Mouse (Mus musculus) heart, postnatal 25 days (tissue): ENCODE results near the gene Nmb. TPM values are rescaled to one million over a fixed set of nuclear protein-coding genes. Genes with fewer than 3 reads are reported as not detected.
A peak's percentile ranks its signal among the peaks of the same experiment; 100 is the strongest.

Experiments
- DNase-seq: peaks from one replicate; pipeline ENCODE4 v3.0.0; 2022; ENCODE audit warnings: low spot score
- intact Hi-C: fragments of 180-260 bp; cut with DNase I; formaldehyde crosslinking; loops from one replicate; pipeline ENCODE4 v1.15.1; 2025
- total RNA-seq, 2 experiments: library from RNA; stranded (reverse); gene quantifications; 2 replicates each; pipeline ENCODE4 v1.2.3; 2021

Nmb gene
- total RNA-seq, 2 experiments from 2014 or later = 5.8 to 7.7 TPM

DNA sequence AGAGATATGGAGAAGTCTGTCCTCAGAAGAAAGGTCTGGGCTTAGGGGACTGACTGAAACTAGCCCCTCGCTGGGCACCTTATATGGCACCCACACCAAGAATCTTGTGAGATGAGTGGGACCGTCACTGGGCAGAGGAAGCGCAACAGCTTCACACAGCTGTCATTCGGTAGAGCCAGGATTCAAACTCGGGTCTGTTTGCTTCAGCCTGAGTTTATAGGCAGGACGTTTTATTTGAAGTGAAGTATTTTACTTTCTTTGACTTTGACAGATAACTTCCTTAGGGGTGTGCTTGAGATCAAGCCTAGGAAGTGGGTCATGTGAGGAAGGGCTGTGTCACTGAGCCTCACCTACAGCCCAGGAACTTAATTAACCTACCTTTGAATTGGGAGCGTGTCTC lies 39.4 kb downstream of the Nmb start:
- DNase-seq = no peak
- intact Hi-C loops = loop anchor here (10.0 kb wide), 1 partner anchor 479 kb away; the partner anchor contains the start of gene Rps17

DNA sequence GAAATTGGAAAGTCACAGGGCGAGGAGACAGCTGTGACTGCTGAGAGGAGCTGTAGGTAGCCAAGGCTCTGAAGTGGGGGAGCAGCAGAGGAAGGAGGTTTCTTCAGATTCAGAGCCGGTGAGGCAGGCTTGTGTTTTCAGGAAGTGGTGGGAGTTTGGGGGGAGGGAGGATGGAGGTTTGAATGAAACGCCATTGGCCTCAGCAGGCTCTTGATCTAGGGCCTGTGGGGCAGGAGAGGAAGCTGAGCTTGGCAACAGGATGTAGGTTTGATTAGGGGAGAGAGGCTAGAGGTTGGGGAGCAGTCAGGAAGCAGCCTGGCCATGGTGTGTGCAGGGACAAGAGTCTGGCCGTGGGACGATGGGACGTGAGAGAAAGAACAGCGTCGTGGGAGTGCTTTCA lies 40.0 kb downstream of the Nmb start:
- intact Hi-C loops = loop anchor here (5.0 to 10.0 kb wide), 2 partner anchors 197 to 480 kb away; partner anchors contain the start of gene Rps17
- no peak for DNase-seq

GRCm38 (mm10) chr7:80864151-80864550 lies 40.7 kb downstream of the Nmb start:
- intact Hi-C loops = loop anchor here (5.0 to 10.0 kb wide), 2 partner anchors 198 to 481 kb away; partner anchors contain the start of gene Rps17
- no peak for DNase-seq

DNA sequence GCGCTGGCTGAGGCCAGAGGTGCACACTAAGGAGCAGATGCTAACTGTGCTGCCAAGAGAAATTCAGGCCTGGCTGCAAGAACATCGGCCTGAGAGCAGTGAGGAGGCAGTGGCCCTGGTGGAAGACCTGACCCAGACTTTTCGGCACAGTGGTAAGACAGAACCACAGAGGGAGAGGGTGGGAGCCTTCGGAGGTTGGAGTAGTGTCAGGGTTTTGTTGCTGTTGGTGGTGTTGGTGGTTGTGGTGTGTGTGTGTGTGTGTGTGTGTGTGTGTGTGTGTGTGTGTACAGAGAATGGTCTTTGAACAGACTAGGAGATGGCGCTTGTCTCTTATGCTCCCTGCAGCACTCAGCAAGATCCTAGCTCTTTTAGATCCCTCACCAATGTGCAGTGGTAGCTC lies 41.4 kb downstream of the Nmb start:
- no peak for DNase-seq
- intact Hi-C loops = loop anchor here (5.0 to 10.0 kb wide), 2 partner anchors 199 to 481 kb away; partner anchors contain the start of gene Rps17

GRCm38 (mm10) chr7:80862475-80862874 lies 42.4 kb downstream of the Nmb start:
- intact Hi-C loops = loop anchor here (5.0 to 10.0 kb wide), 2 partner anchors 200 to 482 kb away; partner anchors contain the start of gene Rps17
- no peak for DNase-seq

DNA sequence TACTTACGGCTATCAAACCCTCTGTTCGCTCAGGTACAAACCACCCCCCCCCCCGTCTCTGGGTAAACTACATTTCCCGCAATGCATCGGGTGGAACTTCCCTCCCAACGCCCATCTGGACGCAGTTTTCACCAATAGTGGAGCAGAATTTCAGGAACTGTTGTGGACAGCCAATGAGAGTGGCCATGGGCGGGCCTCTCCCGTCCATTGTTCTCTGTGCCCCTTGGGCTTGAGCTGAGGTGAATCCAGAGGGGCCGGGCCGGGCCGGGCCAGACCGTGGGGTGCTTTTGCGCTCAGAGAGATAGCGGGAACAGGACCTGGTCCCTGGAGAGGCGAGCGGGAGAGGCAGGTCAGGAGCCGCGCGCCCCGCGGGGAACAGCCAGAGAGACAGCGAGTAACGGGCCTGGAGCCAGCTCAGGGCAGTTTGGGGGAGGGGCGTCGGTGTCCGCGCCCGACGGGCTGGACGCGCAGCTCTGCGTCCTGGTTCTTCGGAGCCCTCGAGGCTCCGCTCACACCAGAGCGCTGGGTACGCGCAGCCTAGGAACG lies 44.1 kb downstream of the Nmb start, which contains the start of gene Zscan2:
Gene Zscan2, plus strand, starts transcription at position 192 of the 546 bp plus-strand sequence.
- intact Hi-C loops = loop anchor here (5.0 to 10.0 kb wide), 2 partner anchors 201 to 484 kb away; partner anchors contain the start of gene Rps17
- DNase-seq = peak; percentile 87

GRCm38 (mm10) chr7:80860227-80860626 lies 44.6 kb downstream of the Nmb start:
- intact Hi-C loops = loop anchor here (5.0 to 10.0 kb wide), 2 partner anchors 202 to 485 kb away; partner anchors contain the start of gene Rps17
- no peak for DNase-seq

DNA sequence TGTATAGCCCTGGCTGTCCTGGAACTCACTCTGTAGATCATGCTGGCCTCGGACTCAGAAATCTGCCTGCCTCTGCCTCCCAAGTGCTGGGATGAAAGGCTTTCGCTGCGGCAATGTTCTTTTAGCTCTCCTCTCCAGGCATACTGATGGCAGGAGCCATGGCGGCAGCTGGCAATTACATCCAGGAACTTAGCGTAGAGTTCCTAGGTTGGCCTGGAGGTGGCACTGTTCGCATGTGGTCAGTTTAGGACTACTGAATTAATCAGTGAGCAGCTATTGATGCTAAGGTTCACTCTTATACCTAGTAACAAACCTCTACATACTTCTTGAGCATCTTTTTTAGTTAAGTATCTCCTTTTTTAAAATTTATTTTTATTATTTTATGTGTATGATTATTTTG lies 47.7 kb downstream of the Nmb start:
- intact Hi-C loops = loop anchor here (1.0 kb wide), 1 partner anchor 298 kb away; no protein-coding TSS in a partner anchor
- DNase-seq = peak; percentile 53

DNA sequence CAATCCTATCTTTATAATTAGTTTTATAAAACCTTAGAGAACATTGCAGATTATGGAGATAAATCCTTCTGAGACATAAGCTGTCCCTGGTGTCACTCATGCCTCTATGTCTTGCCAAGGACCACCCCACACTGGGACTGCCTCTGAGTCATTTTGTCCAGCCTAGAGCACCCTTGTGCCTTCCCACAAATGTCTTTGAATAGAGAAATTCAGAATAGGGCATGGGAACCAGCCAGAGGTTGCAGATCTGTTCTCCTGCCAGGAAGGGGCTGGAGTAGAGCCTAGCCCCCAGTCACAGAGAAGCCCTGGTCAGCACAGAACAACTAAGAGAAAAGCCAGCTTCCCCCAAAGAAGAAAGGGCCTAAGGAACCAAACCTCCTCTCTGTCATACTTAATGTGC lies 49.6 kb downstream of the Nmb start:
- intact Hi-C loops = no loop called here

DNA sequence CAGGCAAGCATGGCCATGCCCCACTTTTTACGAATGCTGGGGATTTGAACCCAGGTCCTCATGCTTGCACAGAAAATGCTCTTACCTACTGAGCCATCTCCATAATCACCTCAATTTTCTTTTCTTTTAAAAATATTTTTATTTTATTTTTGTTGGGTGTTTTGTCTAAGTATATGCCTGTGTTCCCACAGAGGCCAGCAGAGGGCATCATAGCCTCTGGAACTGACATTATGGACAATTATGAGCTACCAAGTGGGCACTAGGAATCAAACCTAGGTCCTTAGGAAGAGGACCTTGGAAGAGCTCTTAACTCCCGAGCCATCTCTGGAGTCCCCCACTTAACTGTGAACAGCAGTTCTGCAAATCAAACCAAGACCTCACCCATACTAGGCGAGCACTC lies 51.7 kb downstream of the Nmb start:
- intact Hi-C loops = no loop called here
- DNase-seq = no peak

More for the DNA sequence above, 49.6 kb downstream of the Nmb start:
- no peak for DNase-seq

Other genes with a start within 250 kb of the Nmb start
- gene Crtc3, start 216.2 kb downstream of the Nmb start, total RNA-seq = 10 to 100 TPM; 14.3 to 15.7 TPM
- 10 to 100 TPM; 39.8 to 46.7 TPM for gene Iqgap1, start 79.1 kb downstream of the Nmb start, total RNA-seq
- 1 to 10 TPM; 5.4 to 6.1 TPM for gene Zscan2, start 44.2 kb downstream of the Nmb start, total RNA-seq
- gene Wdr73, start 3.8 kb downstream of the Nmb start, total RNA-seq = 1 to 10 TPM; 5.7 to 6.0 TPM
- gene Sec11a, start 42.7 kb upstream of the Nmb start, total RNA-seq = 10 to 100 TPM; 47.8 to 59.0 TPM
- gene Zfp592, start 88.6 kb upstream of the Nmb start, total RNA-seq = 10 to 100 TPM; 13.8 to 15.7 TPM
- 100 to 1,000 TPM; 101 to 115 TPM for gene Alpk3, start 152.5 kb upstream of the Nmb start, total RNA-seq
- gene Slc28a1, start 209.7 kb upstream of the Nmb start, total RNA-seq = under 1 TPM; 0.10 to 0.11 TPM